Mouse (Mus musculus): Measurements from ENCODE around the gene Prrt4. TPM values are rescaled to one million over a fixed set of nuclear protein-coding genes. Genes with fewer than 3 reads are reported as not detected.

Gene Prrt4
- polyA plus RNA-seq, 1 experiment from 2014 or later: not detected

- no peak for ATAC-seq
- TF ChIP-seq CTCF (IDR thresholded peaks at IDR 0.05; ENCODE audit: low read depth) (no peak), EP300 (IDR thresholded peaks at IDR 0.05; ENCODE audit: low read depth) (no peak)
- Histone ChIP-seq H3K9ac (replicated peaks) (no peak overlapping the region), H3K9me3 (ENCODE audit: low read length) (no peaks in the 10 kb centered on the region), H3K27me3 (ENCODE audit: insufficient read depth, low read length) (no peaks in the 10 kb centered on the region; the same call in 1 of the 2 replicates), H3K27ac (ENCODE audit: low read depth) (no peak overlapping the region), H3K4me3 (ENCODE audit: low read depth, low read length) (no peak overlapping the region), H3K36me3 (replicated peaks; ENCODE audit: insufficient read depth, low read length) (no peaks in the 10 kb centered on the region), H3K4me1 (ENCODE audit: insufficient read depth) (peaks cover 4% of the 10 kb centered on the region; the same call in 1 of the 2 replicates), H3K4me2 (ENCODE audit: low read depth, low read length) (no peak overlapping the region)
- peak; percentile 13 for DNase-seq
- WGBS (ENCODE audit: insufficient replicate concordance): 41% methylated on average over 15 of the region's 15 CpGs
Measured at GRCm38 (mm10) chr6:29193961-29194750, 14.8 kb upstream of the Prrt4 start.

GRCm38 (mm10) chr6:29187936-29188335 lies 8.6 kb upstream of the Prrt4 start:
- no peak overlapping the region for H3K9ac ChIP-seq (replicated peaks)
- H3K4me2 ChIP-seq (ENCODE audit: low read depth, low read length): no peak overlapping the region
- no peaks in the 10 kb centered on the region for H3K36me3 ChIP-seq (replicated peaks; ENCODE audit: insufficient read depth, low read length)
- H3K27me3 ChIP-seq (ENCODE audit: insufficient read depth, low read length): no peaks in the 10 kb centered on the region
- no peaks in the 10 kb centered on the region for H3K4me1 ChIP-seq (ENCODE audit: insufficient read depth)
- no peak for ATAC-seq
- no peak overlapping the region for H3K4me3 ChIP-seq (ENCODE audit: low read depth, low read length)
- H3K27ac ChIP-seq (ENCODE audit: low read depth): no peak overlapping the region
- H3K9me3 ChIP-seq (ENCODE audit: low read length): no peaks in the 10 kb centered on the region
- DNase-seq: peak; percentile 4
- TF ChIP-seq EP300 (IDR thresholded peaks at IDR 0.05; ENCODE audit: low read depth) (no peak; the same call in 1 of the 2 replicates), CTCF (IDR thresholded peaks at IDR 0.05; ENCODE audit: low read depth) (no peak)
- WGBS (ENCODE audit: insufficient replicate concordance): 25% methylated on average over 1 of the region's 1 CpGs

GRCm38 (mm10) chr6:29179843-29180242 lies 459 bp upstream of the Prrt4 start:
- Histone ChIP-seq H3K27me3 (ENCODE audit: insufficient read depth, low read length) (peaks cover 60% of the 10 kb centered on the region), H3K4me2 (ENCODE audit: low read depth, low read length) (peak overlapping the region; percentile 81; the same call in 1 of the 2 replicates)
- no peak for ATAC-seq

GRCm38 (mm10) chr6:29177901-29178879 lies 1.2 kb downstream of the Prrt4 start:
- TF ChIP-seq CTCF (IDR thresholded peaks at IDR 0.05; ENCODE audit: low read depth) (no peak), EP300 (IDR thresholded peaks at IDR 0.05; ENCODE audit: low read depth) (no peak)
- WGBS (ENCODE audit: insufficient replicate concordance): 26% methylated on average over 16 of the region's 17 CpGs
- Histone ChIP-seq H3K36me3 (replicated peaks; ENCODE audit: insufficient read depth, low read length) (no peaks in the 10 kb centered on the region), H3K27ac (ENCODE audit: low read depth) (no peak overlapping the region), H3K9me3 (ENCODE audit: low read length) (no peaks in the 10 kb centered on the region), H3K4me2 (ENCODE audit: low read depth, low read length) (peak overlapping the region; percentile 81), H3K9ac (replicated peaks) (no peak overlapping the region), H3K27me3 (ENCODE audit: insufficient read depth, low read length) (peaks cover 73% of the 10 kb centered on the region), H3K4me1 (ENCODE audit: insufficient read depth) (no peaks in the 10 kb centered on the region), H3K4me3 (ENCODE audit: low read depth, low read length) (peak overlapping the region; percentile 52; the same call in 1 of the 2 replicates)
- ATAC-seq: no peak
- no peak for DNase-seq

More at GRCm38 (mm10) chr6:29179843-29180242, 459 bp upstream of the Prrt4 start:
- Histone ChIP-seq H3K4me3 (ENCODE audit: low read depth, low read length) (peak overlapping the region; percentile 52), H3K9me3 (ENCODE audit: low read length) (no peaks in the 10 kb centered on the region), H3K27ac (ENCODE audit: low read depth) (no peak overlapping the region), H3K36me3 (replicated peaks; ENCODE audit: insufficient read depth, low read length) (no peaks in the 10 kb centered on the region), H3K4me1 (ENCODE audit: insufficient read depth) (no peaks in the 10 kb centered on the region), H3K9ac (replicated peaks) (no peak overlapping the region)
- 45% methylated on average over 8 of the region's 8 CpGs for WGBS (ENCODE audit: insufficient replicate concordance)
- no peak for DNase-seq
- no peak for TF ChIP-seq EP300 (IDR thresholded peaks at IDR 0.05; ENCODE audit: low read depth)
- TF ChIP-seq CTCF (IDR thresholded peaks at IDR 0.05; ENCODE audit: low read depth): no peak

GRCm38 (mm10) chr6:29175113-29175512 lies 4.3 kb downstream of the Prrt4 start:
- WGBS (ENCODE audit: insufficient replicate concordance): 78% methylated on average over 3 of the region's 3 CpGs
- H3K27me3 ChIP-seq (ENCODE audit: insufficient read depth, low read length): peaks cover 84% of the 10 kb centered on the region
- no peak for DNase-seq

GRCm38 (mm10) chr6:29174368-29174767 lies 5.0 kb downstream of the Prrt4 start:
- peaks cover 10% of the 10 kb centered on the region for H3K4me1 ChIP-seq (ENCODE audit: insufficient read depth)
- 26% methylated on average over 7 of the region's 7 CpGs for WGBS (ENCODE audit: insufficient replicate concordance)
- no peak for DNase-seq
- no peak overlapping the region for H3K4me3 ChIP-seq (ENCODE audit: low read depth, low read length)
- TF ChIP-seq EP300 (IDR thresholded peaks at IDR 0.05; ENCODE audit: low read depth): no peak
- H3K27me3 ChIP-seq (ENCODE audit: insufficient read depth, low read length): peaks cover 84% of the 10 kb centered on the region
- H3K9ac ChIP-seq (replicated peaks): no peak overlapping the region
- no peaks in the 10 kb centered on the region for H3K36me3 ChIP-seq (replicated peaks; ENCODE audit: insufficient read depth, low read length)
- no peaks in the 10 kb centered on the region for H3K9me3 ChIP-seq (ENCODE audit: low read length)
- H3K4me2 ChIP-seq (ENCODE audit: low read depth, low read length): no peak overlapping the region
- ATAC-seq: no peak
- H3K27ac ChIP-seq (ENCODE audit: low read depth): no peak overlapping the region

More at GRCm38 (mm10) chr6:29175113-29175512, 4.3 kb downstream of the Prrt4 start:
- Histone ChIP-seq H3K27ac (ENCODE audit: low read depth) (no peak overlapping the region), H3K4me3 (ENCODE audit: low read depth, low read length) (no peak overlapping the region), H3K9me3 (ENCODE audit: low read length) (no peaks in the 10 kb centered on the region), H3K4me1 (ENCODE audit: insufficient read depth) (peaks cover 9% of the 10 kb centered on the region), H3K9ac (replicated peaks) (no peak overlapping the region), H3K36me3 (replicated peaks; ENCODE audit: insufficient read depth, low read length) (no peaks in the 10 kb centered on the region), H3K4me2 (ENCODE audit: low read depth, low read length) (no peak overlapping the region)
- TF ChIP-seq CTCF (IDR thresholded peaks at IDR 0.05; ENCODE audit: low read depth) (no peak), EP300 (IDR thresholded peaks at IDR 0.05; ENCODE audit: low read depth) (no peak)
- no peak for ATAC-seq

All from liver, postnatal 0 days (tissue).